Mouse (Mus musculus) cerebellum, postnatal 4 days (tissue): ENCODE measurements around the gene 4933417A18Rik.
"Not testable (repeated sequence)": the region's sequence is repeated elsewhere in the genome, so short reads cannot be mapped to it uniquely, and the experiment has no call there.

ENCODE experiments used
- DNase-seq, 2 experiments: peaks; one replicate each; pipeline ENCODE4 v3.0.0; 2022; ENCODE audit warnings: low spot score in 2 of 2, mixed read lengths in 1 of 2

4933417A18Rik gene

GRCm38 (mm10) chr13:34924210-34924609 lies at the start of gene 4933417A18Rik, which contains the start of gene Fam217a:
TSS of gene 4933417A18Rik (plus strand) at chr13:34924409.
TSS of gene Fam217a (minus strand) at chr13:34924310.
- no peak for DNase-seq

- peak in 1 of 2 experiments; percentile 12 for DNase-seq
Observed at GRCm38 (mm10) chr13:34874736-34875135, 49.5 kb upstream of the 4933417A18Rik start.

GRCm38 (mm10) chr13:34875166-34875710 lies 49.0 kb upstream of the 4933417A18Rik start, which contains the start of gene Prpf4b:
TSS of gene Prpf4b (plus strand) at chr13:34875302.
- DNase-seq = peak; percentile 82 to 90

- DNase-seq = no peak
Observed at GRCm38 (mm10) chr13:34875741-34876445, 48.3 kb upstream of the 4933417A18Rik start.

GRCm38 (mm10) chr13:34876481-34876880 lies 47.7 kb upstream of the 4933417A18Rik start:
- no peak for DNase-seq

GRCm38 (mm10) chr13:34892871-34893270 lies 31.3 kb upstream of the 4933417A18Rik start:
- DNase-seq = no peak

- DNase-seq = no peak
Observed at GRCm38 (mm10) chr13:34914614-34915013, 9.6 kb upstream of the 4933417A18Rik start.

- DNase-seq = peak in 1 of 2 experiments; percentile 10
Observed at GRCm38 (mm10) chr13:34916520-34917167, 7.6 kb upstream of the 4933417A18Rik start.

- DNase-seq = no peak
Observed at GRCm38 (mm10) chr13:34934931-34935644, 10.9 kb downstream of the 4933417A18Rik start.

GRCm38 (mm10) chr13:34942370-34942769 lies 18.2 kb downstream of the 4933417A18Rik start:
- no peak for DNase-seq

GRCm38 (mm10) chr13:34951437-34951836 lies 27.2 kb downstream of the 4933417A18Rik start:
- not testable (repeated sequence) for DNase-seq

GRCm38 (mm10) chr13:34956901-34957300 lies 32.7 kb downstream of the 4933417A18Rik start:
- DNase-seq = no peak

GRCm38 (mm10) chr13:34958158-34958557 lies 33.9 kb downstream of the 4933417A18Rik start:
- not testable (repeated sequence) for DNase-seq

- no peak for DNase-seq
Observed at GRCm38 (mm10) chr13:34960996-34961770, 37.0 kb downstream of the 4933417A18Rik start.

- no peak for DNase-seq
Observed at GRCm38 (mm10) chr13:34963511-34964397, 39.5 kb downstream of the 4933417A18Rik start, which contains the start of gene Eci3. TSS of gene Eci3 (minus strand) at chr13:34963810.

- no peak for DNase-seq
Observed at GRCm38 (mm10) chr13:34964419-34964818, 40.2 kb downstream of the 4933417A18Rik start.

GRCm38 (mm10) chr13:34964866-34965265 lies 40.7 kb downstream of the 4933417A18Rik start:
- DNase-seq = no peak

GRCm38 (mm10) chr13:34965647-34966046 lies 41.4 kb downstream of the 4933417A18Rik start:
- DNase-seq = not testable (repeated sequence)

- DNase-seq = not testable (repeated sequence)
Observed at GRCm38 (mm10) chr13:34972456-34972855, 48.2 kb downstream of the 4933417A18Rik start.

- no peak for DNase-seq
Observed at GRCm38 (mm10) chr13:34973149-34973548, 48.9 kb downstream of the 4933417A18Rik start.
